Mouse (Mus musculus) heart, postnatal 0 days (tissue): ENCODE data around the gene Reps1. TPM values are rescaled to one million over a fixed set of nuclear protein-coding genes. Genes with fewer than 3 reads are reported as not detected.
"Not testable (repeated sequence)": the region's sequence is repeated elsewhere in the genome, so short reads cannot be mapped to it uniquely, and the experiment has no call there.

Source experiments
- ATAC-seq: fragments of 200-750 bp; cut with Nextera tagmentation; 2 replicates; pipeline ENCODE4 v1.8.0; 2017; ENCODE audit warnings: low read depth, moderate number of reproducible peaks, moderate library complexity; ENCODE audit not compliant: insufficient read depth
- DNase-seq: peaks from one replicate; pipeline ENCODE4 v3.0.0-alpha.2; 2016; ENCODE audit warnings: low spot score
- H3K27ac ChIP-seq: fragments of 300-500 bp; sonication (generic); 2 replicates; pipeline ENCODE4 v1.5.1; 2014; ENCODE audit warnings: low read depth, mild to moderate bottlenecking
- H3K27me3 ChIP-seq: fragments of 300-500 bp; sonication (generic); 2 replicates; pipeline ENCODE4 v1.6.1; 2014; ENCODE audit warnings: low read length, mixed read lengths; ENCODE audit not compliant: control insufficient read depth, insufficient read depth
- H3K36me3 ChIP-seq: fragments of 300-500 bp; sonication (generic); replicated peaks from 2 replicates; pipeline ENCODE4 v1.6.1; 2014; ENCODE audit warnings: low read length, mixed read lengths; ENCODE audit not compliant: control insufficient read depth, insufficient read depth
- H3K4me1 ChIP-seq: fragments of 300-500 bp; sonication (generic); 2 replicates; pipeline ENCODE4 v1.6.1; 2014; ENCODE audit warnings: antibody characterized with exemption; ENCODE audit not compliant: control insufficient read depth, insufficient read depth
- H3K4me2 ChIP-seq: fragments of 300-500 bp; sonication (generic); 2 replicates; pipeline ENCODE4 v1.6.1; 2014; ENCODE audit warnings: low read depth, mild to moderate bottlenecking, low read length, moderate library complexity
- H3K4me3 ChIP-seq: fragments of 300-500 bp; sonication (generic); 2 replicates; pipeline ENCODE4 v1.5.1; 2014; ENCODE audit warnings: low read depth, low read length
- H3K9ac ChIP-seq: fragments of 300-500 bp; sonication (generic); replicated peaks from 2 replicates; pipeline ENCODE4 v1.6.1; 2014; ENCODE audit warnings: low read depth, low read length, mixed read lengths
- H3K9me3 ChIP-seq: fragments of 300-500 bp; sonication (generic); replicated peaks from 2 replicates; pipeline ENCODE4 v1.6.1; 2016; ENCODE audit warnings: low read length; ENCODE audit not compliant: control insufficient read depth
- CTCF ChIP-seq: IDR thresholded peaks from 2 replicates; pipeline ENCODE4 v1.5.1; 2016; ENCODE audit warnings: antibody characterized with exemption, control low read depth, low read depth
- EP300 ChIP-seq: IDR thresholded peaks from 2 replicates; pipeline ENCODE4 v1.6.1; 2016; ENCODE audit warnings: antibody characterized with exemption, low read depth
- WGBS: fragments of 180-500 bp; shearing (Covaris S2); extraction: QIAGEN DNeasy Blood & Tissue Kit; methylation state at CpG from one replicate; pipeline ENCODE4 v1.1.7; 2014; 5-methylcytosine and 5-hydroxymethylcytosine counted together
- polyA plus RNA-seq: library from polyadenylated mRNA; unstranded; fragments of >200 nt; fragmentation: Nextera tagmentation; extraction: Ambion mirVana; gene quantifications from 2 replicates; pipeline ENCODE4 v1.2.1, GENCODE M21; 2015
- total RNA-seq: library from RNA; depleted of rRNA; stranded (reverse); fragments of >200 nt; gene quantifications from 2 replicates; pipeline ENCODE4 v1.2.3, GENCODE M21; 2014; ENCODE audit warnings: low replicate concordance

The Reps1 gene
- total and polyA plus RNA-seq, 2 experiments from 2014 or later = 9.2 to 43.4 TPM

GRCm38 (mm10) chr10:18131666-18132650, 76.3 kb downstream of the Reps1 start:
- DNase-seq (no peak), ATAC-seq (no peak)
- H3K27ac ChIP-seq = no peak overlapping the region
- H3K4me3 ChIP-seq = no peak overlapping the region
- 76% methylated on average over 10 of the region's 10 CpGs for WGBS
- H3K36me3 ChIP-seq = 0 out of 2 replicates have a peak, but pooled peaks cover 6% of the 10 kb centered on the region
- no peaks in the 10 kb centered on the region for H3K27me3 ChIP-seq
- no peaks in the 10 kb centered on the region for H3K4me1 ChIP-seq
- H3K9me3 ChIP-seq = no peaks in the 10 kb centered on the region
- TF ChIP-seq EP300 (no peak), CTCF (no peak)
- H3K4me2 ChIP-seq = no peak overlapping the region
- no peak overlapping the region for H3K9ac ChIP-seq

GRCm38 (mm10) chr10:18138853-18139503, 83.3 kb downstream of the Reps1 start:
- H3K4me3 ChIP-seq = 0 out of 2 replicates have a peak overlapping the region, but pooled peaks have one; percentile 5
- not testable (repeated sequence) for H3K4me1 ChIP-seq, H3K27me3 ChIP-seq, H3K9ac ChIP-seq, ATAC-seq, DNase-seq, H3K36me3 ChIP-seq, H3K27ac ChIP-seq, H3K9me3 ChIP-seq
- 76% methylated on average over 12 of the region's 26 CpGs for WGBS
- peak overlapping the region; percentile 18; the same call in 1 of the 2 replicates for H3K4me2 ChIP-seq

- H3K9me3 ChIP-seq = no peaks in the 10 kb centered on the region
- WGBS = 73% methylated on average over 5 of the region's 5 CpGs
- no peaks in the 10 kb centered on the region for H3K36me3 ChIP-seq
- ATAC-seq = no peak
- no peak overlapping the region for H3K27ac ChIP-seq
- TF ChIP-seq CTCF = no peak
- no peak for TF ChIP-seq EP300
- 0 out of 2 replicates have a peak, but pooled peaks cover 6% of the 10 kb centered on the region for H3K4me1 ChIP-seq
- no peaks in the 10 kb centered on the region for H3K27me3 ChIP-seq
- no peak for DNase-seq
- no peak overlapping the region for H3K9ac ChIP-seq
- H3K4me2 ChIP-seq = peak overlapping the region; percentile 18; the same call in 1 of the 2 replicates
- H3K4me3 ChIP-seq = 0 out of 2 replicates have a peak overlapping the region, but pooled peaks have one; percentile 5
These were observed 84.0 kb downstream of the Reps1 start for GRCm38 (mm10) chr10:18139615-18140014.

- Histone ChIP-seq H3K36me3 (no peaks in the 10 kb centered on the region), H3K9me3 (no peaks in the 10 kb centered on the region), H3K9ac (no peak overlapping the region), H3K4me3 (no peak overlapping the region), H3K27ac (peak overlapping the region; percentile 48), H3K4me1 (0 out of 2 replicates have a peak, but pooled peaks cover 6% of the 10 kb centered on the region), H3K27me3 (no peaks in the 10 kb centered on the region), H3K4me2 (no peak overlapping the region)
- no peak for TF ChIP-seq EP300
- no peak for TF ChIP-seq CTCF
- 35% methylated on average over 2 of the region's 2 CpGs for WGBS
- ATAC-seq = peak; percentile 90
- DNase-seq = peak; percentile 62
These were observed 85.7 kb downstream of the Reps1 start for GRCm38 (mm10) chr10:18141389-18141788.

GRCm38 (mm10) chr10:18142231-18142630, 86.6 kb downstream of the Reps1 start:
- H3K4me3 ChIP-seq = no peak overlapping the region
- H3K9ac ChIP-seq = no peak overlapping the region
- H3K4me1 ChIP-seq = peaks cover 9% of the 10 kb centered on the region; the same call in 1 of the 2 replicates
- 0 out of 2 replicates have a peak overlapping the region, but pooled peaks have one; percentile 14 for H3K27ac ChIP-seq
- no peak overlapping the region for H3K4me2 ChIP-seq
- 84% methylated on average over 6 of the region's 6 CpGs for WGBS
- TF ChIP-seq CTCF (no peak), EP300 (no peak)
- H3K27me3 ChIP-seq = no peaks in the 10 kb centered on the region
- ATAC-seq (no peak), DNase-seq (no peak)
- H3K36me3 ChIP-seq = no peaks in the 10 kb centered on the region
- H3K9me3 ChIP-seq = no peaks in the 10 kb centered on the region
